Mouse (Mus musculus) 416B (cell line): ENCODE results near the gene Sigmar1.
"Not testable (repeated sequence)": the region's sequence is repeated elsewhere in the genome, so short reads cannot be mapped to it uniquely, and the experiment has no call there.

Source experiments
- DNase-seq: peaks from one replicate; pipeline ENCODE4 v3.0.0; 2011; ENCODE audit warnings: low read depth

Sigmar1 gene

DNA sequence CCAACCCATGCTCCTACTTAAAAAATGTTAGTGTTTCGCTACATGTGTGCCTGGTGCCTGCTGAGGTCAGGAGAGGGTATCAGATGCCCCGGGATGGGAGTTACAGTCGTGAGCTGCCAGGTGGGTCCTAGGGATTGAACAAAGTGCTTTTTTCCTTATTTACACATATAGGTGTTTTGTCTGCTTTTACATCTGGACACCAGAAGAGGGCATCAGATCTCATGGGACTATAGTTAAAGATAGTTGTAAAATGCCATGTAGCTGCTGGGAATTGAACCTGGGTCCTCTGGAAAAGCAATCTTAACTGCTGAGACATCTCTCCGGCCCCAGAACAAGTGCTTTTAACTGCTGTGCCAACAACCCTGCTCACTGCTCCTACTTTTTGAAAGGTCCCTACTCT lies 45.7 kb downstream of the Sigmar1 start:
- peak; percentile 37 for DNase-seq

DNA sequence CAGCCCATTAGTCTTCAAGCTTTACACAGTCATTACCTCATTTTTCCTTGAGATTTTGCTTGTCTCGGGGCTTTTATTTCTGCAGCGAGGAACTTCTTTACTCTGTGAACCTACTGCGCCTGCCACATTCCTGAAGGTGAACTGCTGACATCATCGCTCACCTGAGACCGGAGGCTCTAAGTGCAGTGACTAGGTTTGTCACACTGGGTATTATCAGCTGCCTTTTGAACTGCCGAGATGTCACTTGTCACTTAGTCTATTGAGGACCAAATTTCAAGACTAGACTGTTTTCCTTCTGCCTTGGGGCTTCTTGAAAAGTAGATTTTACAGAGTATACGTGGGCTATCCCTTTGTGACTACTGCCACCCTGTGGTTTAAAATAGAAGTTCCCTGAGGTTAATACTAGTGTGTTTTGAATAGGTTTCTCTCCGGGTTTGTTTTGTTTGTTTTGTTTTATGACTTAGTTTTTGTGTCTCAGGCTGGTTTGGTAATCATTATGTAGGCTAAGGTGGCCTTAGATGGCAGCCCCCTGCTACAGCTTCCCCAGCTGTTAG lies 47.7 kb downstream of the Sigmar1 start:
- DNase-seq = peak; percentile 77

GRCm38 (mm10) chr4:41707011-41707535 lies 48.9 kb downstream of the Sigmar1 start:
- DNase-seq = peak; percentile 58

DNA sequence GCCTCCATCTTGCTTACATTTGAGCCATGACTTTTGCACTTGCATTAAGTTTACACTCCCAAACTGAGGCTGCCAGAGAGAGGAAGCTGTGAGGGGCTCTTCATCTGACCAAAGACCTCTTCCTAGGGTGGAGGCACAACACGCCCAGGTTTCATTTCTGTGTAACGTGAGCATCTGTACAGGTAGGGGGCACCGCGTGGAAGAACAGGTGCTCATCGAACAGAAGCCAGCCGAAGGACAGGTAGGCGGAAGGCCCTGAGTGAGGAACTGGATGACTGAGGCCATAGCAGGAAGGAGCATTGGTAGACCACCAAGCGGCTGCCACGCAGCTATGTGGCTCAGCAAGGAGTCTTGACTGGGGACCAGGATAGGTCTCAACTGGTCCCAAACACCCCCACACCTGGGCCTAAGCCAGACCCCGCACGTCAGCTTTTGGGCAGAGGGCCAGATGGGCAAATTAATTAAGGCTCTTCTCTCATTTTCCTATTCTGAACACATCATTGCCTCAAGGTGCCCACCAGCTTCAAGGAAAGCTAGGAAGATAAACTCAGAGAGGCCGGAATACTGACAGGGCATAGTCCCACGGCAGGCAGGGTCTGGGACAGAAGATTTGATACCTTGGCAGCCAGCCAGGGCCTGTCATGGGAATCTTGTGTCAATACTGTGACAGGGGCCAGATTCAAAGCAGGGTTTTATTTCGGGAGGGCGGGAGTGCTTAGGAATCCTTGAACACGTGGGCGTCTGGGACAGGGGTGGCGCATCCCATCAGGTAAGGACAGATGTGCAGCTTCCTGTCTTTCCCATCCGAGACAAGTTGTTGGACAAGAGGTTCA lies 49.8 kb downstream of the Sigmar1 start:
- no peak for DNase-seq

DNA sequence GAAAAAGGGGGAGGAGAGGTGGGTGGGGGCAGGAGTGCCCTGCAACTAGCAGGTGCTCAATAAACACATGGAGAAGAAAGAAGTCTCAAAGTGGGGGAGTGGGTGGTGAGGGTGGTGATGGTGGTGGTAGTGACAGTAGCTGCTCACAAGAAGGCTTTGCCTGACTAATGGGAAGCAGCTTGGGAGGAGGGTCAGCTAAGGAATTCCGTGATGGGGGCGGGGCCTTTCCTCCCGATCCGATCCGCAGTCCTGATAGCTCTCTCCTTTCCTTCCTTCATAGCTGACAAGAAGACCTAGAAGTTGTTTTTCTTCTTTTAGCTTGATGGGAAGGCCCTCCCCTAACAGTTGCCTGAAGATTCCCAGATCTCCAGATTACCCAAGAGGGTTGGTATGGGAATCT lies 51.3 kb downstream of the Sigmar1 start:
- no peak for DNase-seq

GRCm38 (mm10) chr4:41702226-41702625 lies 53.7 kb downstream of the Sigmar1 start:
- DNase-seq = not testable (repeated sequence)

DNA sequence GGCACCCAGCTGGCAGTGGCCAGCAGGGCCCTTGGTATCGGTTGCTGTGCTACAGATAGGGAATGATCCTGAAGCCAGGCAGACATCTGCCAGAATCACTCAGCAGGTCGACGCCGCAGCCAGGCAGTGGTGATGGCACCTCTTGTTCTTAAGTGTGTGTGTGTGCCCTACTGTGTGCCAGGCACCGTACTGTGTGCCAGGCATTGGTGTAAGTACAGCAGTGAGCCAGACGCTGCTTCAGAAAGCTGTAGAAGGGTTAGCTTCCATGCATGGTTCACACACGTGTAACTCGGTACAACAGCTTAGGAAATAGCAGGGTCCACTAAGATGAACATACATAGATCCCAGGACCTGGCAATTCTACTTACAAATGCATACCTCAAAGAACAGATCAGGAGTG lies 55.7 kb downstream of the Sigmar1 start:
- not testable (repeated sequence) for DNase-seq

GRCm38 (mm10) chr4:41699783-41700182 lies 56.2 kb downstream of the Sigmar1 start, which contains the start of gene Il11ra1:
Gene Il11ra1, plus strand, starts transcription at chr4:41699989.
- DNase-seq = not testable (repeated sequence)

- DNase-seq = not testable (repeated sequence)
These were observed 57.4 kb downstream of the Sigmar1 start for GRCm38 (mm10) chr4:41698421-41699016.

DNA sequence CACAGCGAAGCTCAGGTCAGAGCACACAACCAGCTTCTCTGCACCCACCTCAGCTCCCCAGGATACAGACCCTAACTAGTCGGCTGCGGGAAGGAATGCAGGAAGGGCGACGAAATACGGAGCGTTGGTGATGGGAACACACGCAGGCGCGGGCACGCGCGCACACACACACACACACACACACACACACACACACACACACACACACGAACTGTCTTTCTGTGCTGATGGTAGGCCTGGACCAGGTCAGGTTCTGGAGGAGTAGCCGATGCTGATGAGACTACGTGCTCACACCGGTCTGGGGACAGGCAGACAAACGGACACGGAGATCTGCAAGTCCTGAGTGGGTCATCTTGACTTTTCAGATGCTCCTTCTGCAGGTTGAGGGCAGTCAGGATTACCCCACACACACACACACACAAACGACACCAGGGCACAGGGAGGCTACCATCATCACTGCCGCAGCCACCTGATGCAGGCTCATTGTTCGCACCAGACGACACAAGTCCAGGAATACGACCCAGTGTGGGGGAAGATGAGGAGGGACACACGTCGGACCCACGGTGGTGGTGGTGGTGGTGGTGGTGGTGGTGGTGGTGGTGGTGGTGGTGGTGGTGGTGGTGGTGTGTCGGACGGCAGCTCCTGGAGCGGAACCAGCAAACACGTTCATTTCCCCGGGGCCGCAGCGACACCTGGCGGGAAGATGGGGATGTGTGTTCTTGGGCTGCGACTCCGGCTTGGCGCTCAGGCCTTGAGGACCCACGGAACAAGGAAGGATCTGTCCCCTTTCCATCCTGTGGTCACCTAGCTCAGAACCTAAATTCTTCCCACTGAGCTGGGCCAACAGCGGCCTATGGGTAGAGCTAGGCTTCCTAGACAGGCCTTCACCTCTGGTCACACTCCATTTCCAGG lies 58.8 kb downstream of the Sigmar1 start, which contains the start of gene Cntfr:
Cntfr (minus strand) TSS at position 160 of the 912 bp plus-strand sequence.
- DNase-seq = peak; percentile 40

- not testable (repeated sequence) for DNase-seq
These were observed 59.5 kb downstream of the Sigmar1 start for GRCm38 (mm10) chr4:41696452-41696851.

DNA sequence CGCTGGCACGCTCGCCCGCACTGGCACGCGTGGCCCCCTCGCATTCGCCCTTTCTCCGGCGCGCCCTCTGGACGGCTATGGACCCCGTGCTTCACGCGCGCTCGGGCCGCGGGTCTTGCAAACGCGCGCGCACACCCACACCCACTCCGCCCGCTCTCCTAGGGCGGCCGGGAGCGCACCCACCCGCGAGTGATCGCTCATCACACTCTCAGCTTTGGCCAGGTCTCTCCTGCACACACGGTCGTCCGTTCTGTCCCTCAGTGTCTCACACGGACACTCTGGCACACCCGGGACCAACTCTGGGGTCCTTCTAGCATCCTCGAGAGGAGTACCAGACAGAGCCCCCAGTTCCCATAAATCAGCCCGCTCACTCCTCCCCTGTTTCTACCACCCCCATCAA lies 60.2 kb downstream of the Sigmar1 start:
- DNase-seq = not testable (repeated sequence)

- DNase-seq = not testable (repeated sequence)
These were observed 62.4 kb downstream of the Sigmar1 start for GRCm38 (mm10) chr4:41693511-41693910.

DNA sequence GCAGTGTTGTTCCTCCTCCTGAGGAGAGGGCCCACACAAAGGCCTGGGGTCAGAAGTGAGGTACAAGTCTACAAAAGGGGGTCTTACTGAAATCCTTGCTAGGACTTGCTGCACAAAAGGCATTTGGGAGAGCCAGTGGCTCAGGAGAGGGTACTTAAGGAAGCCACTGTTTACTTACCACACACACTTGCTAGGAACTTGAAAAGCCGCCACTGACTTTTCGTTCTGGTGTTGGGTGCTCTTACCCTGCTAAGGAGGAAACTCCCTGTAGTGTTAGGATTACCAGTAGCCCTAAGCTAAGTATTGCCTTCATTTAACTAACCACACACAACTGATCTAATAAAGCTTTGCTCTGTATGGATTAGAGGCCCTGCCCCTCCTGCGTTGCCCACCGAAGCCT lies 65.9 kb downstream of the Sigmar1 start:
- not testable (repeated sequence) for DNase-seq

DNA sequence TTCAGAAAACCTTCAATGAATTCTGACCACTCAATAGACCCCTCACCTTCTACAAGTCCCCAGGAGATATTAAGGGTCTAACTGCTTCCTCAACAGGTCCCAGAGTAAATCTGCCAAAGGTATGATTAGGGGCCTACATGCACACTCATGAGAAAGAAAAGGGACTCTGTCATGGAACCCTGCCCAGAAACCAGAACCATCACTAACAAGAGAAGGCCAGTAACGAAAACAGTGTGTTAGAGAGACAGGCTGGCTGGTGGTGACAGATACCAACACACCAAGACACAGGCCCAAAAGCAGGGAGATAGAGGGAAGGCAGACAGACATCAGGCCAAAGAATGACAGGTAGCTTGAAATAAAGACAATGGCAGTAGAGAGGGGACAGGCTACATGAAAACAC lies 67.4 kb downstream of the Sigmar1 start:
- not testable (repeated sequence) for DNase-seq
